Mouse (Mus musculus): Measurements from ENCODE around the gene Scaf4. TPM values are rescaled to one million over a fixed set of nuclear protein-coding genes. Genes with fewer than 3 reads are reported as not detected.

Gene Scaf4
- polyA plus RNA-seq, 1 experiment from 2014 or later: 9.3 TPM

DNA sequence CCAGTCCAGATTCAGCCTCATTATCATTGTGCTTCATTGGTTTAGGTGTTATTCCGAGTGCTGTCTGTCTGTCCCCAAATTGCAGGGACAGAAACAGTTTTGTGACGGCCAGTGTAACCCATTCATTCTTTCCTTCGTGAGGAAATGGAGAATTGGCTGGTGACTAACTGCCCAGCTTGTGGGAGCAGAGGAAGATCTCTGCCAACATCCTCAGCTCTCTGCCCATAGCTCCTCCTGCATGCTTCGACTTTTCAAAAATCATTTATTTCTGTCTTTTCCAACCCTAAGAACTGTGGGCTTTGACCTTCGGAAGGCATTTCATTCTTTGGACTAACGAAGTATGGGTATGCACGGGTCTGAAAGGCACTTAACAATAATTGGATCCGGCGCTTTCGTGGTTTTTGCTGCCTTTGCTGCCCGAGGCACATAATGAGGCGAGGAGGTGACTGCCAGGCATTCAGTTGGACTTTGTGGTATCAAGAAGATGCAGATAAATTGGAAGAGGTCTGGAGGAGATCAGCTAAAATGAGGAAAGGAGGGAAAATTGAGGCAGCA, 34.1 kb upstream of the Scaf4 start:
- Histone ChIP-seq H3K4me1 (replicated peaks; ENCODE audit: control insufficient read depth, insufficient read depth, low read length) (no peaks in the 10 kb centered on the region), H3K27ac (ENCODE audit: low read depth, low read length) (no peak overlapping the region), H3K27me3 (replicated peaks; ENCODE audit: control insufficient read depth, insufficient read depth, low read length) (no peaks in the 10 kb centered on the region), H3K9ac (ENCODE audit: low read depth, low read length) (no peak overlapping the region), H3K9me3 (ENCODE audit: control insufficient read depth) (no peaks in the 10 kb centered on the region), H3K4me3 (ENCODE audit: low read depth, low read length) (no peak overlapping the region), H3K36me3 (ENCODE audit: control insufficient read depth, insufficient read depth) (no peaks in the 10 kb centered on the region), H3K4me2 (replicated peaks; ENCODE audit: low read depth) (no peak overlapping the region)
- no peak for ATAC-seq
- TF ChIP-seq CTCF (IDR thresholded peaks at IDR 0.05; ENCODE audit: low read depth): no peak
- whole genome bisulfite sequencing: 83% methylated on average over 12 of the region's 12 CpGs

DNA sequence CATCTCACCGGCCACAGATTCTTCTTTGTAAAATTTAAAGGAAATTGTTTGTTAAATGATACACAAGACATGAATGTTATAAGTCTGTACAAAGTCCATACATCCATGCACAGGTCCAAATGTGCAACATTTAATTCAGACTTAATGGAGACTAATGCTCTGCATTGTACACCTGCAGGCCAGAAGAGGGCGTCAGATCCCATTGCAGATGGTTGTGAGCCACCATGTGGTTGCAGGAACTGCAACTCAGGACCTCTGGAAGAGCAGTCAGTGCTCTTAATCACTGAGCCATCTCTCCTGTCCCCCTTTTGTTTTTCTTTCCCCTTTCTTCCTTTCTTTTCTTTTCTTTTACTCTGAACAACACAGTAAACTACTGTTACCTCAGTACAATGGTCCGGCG, 33.5 kb upstream of the Scaf4 start:
- no peaks in the 10 kb centered on the region for H3K27me3 ChIP-seq (replicated peaks; ENCODE audit: control insufficient read depth, insufficient read depth, low read length)
- H3K36me3 ChIP-seq (ENCODE audit: control insufficient read depth, insufficient read depth): no peaks in the 10 kb centered on the region
- no peak overlapping the region for H3K4me3 ChIP-seq (ENCODE audit: low read depth, low read length)
- H3K9ac ChIP-seq (ENCODE audit: low read depth, low read length): no peak overlapping the region
- no peak overlapping the region for H3K4me2 ChIP-seq (replicated peaks; ENCODE audit: low read depth)
- 77% methylated on average over 4 of the region's 4 CpGs for WGBS
- no peaks in the 10 kb centered on the region for H3K4me1 ChIP-seq (replicated peaks; ENCODE audit: control insufficient read depth, insufficient read depth, low read length)
- H3K27ac ChIP-seq (ENCODE audit: low read depth, low read length): no peak overlapping the region
- H3K9me3 ChIP-seq (ENCODE audit: control insufficient read depth): no peaks in the 10 kb centered on the region
- peak; percentile 37; the same call in 1 of the 2 replicates for TF ChIP-seq CTCF (IDR thresholded peaks at IDR 0.05; ENCODE audit: low read depth)
- no peak for ATAC-seq

DNA sequence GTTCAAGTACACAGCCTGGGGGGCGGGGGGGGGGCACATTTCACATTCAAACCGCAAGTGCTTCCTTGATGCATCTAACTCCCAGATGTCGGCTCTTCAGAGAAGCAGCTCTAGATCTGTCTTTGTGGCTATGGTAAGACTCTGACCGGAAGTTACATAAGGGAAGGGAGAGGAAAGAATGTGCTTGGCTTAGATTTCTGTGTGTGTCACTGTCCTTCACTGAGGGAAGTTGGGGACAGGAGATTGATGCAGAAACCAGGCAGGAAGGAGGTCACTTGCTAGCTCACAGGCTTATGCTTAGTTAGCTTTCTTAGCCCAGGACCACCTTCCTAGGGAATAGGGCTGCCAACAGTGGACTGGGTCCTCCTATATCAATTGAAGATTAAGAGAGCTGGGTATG, 31.6 kb upstream of the Scaf4 start:
- Histone ChIP-seq H3K4me2 (replicated peaks; ENCODE audit: low read depth) (no peak overlapping the region), H3K9me3 (ENCODE audit: control insufficient read depth) (no peaks in the 10 kb centered on the region), H3K9ac (ENCODE audit: low read depth, low read length) (no peak overlapping the region), H3K4me1 (replicated peaks; ENCODE audit: control insufficient read depth, insufficient read depth, low read length) (no peaks in the 10 kb centered on the region), H3K4me3 (ENCODE audit: low read depth, low read length) (no peak overlapping the region), H3K27me3 (replicated peaks; ENCODE audit: control insufficient read depth, insufficient read depth, low read length) (no peaks in the 10 kb centered on the region), H3K36me3 (ENCODE audit: control insufficient read depth, insufficient read depth) (no peaks in the 10 kb centered on the region), H3K27ac (ENCODE audit: low read depth, low read length) (no peak overlapping the region)
- 73% methylated on average over 4 of the region's 4 CpGs for WGBS
- ATAC-seq: no peak
- no peak for TF ChIP-seq CTCF (IDR thresholded peaks at IDR 0.05; ENCODE audit: low read depth)

DNA sequence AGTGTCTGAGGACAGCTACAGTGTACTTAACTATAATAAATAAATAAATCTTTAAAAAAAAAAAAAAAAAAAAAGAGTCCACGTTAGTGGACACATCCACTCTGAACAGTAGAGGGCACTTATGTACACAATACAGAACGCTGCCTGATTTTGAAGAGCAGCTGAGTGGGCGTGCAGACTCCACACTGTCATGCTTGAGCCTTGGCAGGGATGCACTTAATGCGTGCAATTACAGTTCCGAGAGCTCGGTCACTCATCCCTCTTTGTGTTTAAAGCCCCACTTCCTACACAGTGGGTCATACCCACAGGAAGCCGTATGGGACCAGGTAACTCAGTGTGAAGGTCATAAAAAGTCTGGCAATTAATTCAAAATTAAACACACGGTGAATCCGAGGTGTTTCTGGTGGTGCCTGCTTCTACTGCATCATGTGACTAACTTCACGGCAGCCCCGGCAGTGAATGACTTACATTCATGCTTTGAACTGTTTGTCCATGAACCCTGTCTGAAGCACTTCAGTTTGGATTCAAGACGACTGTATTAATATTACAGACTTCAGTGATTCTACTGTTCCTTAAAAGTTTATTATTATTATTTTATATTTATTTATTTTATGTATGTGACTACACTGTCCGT, 28.3 kb upstream of the Scaf4 start:
- H3K27ac ChIP-seq (ENCODE audit: low read depth, low read length): no peak overlapping the region
- no peaks in the 10 kb centered on the region for H3K27me3 ChIP-seq (replicated peaks; ENCODE audit: control insufficient read depth, insufficient read depth, low read length)
- no peaks in the 10 kb centered on the region for H3K9me3 ChIP-seq (ENCODE audit: control insufficient read depth)
- no peak overlapping the region for H3K9ac ChIP-seq (ENCODE audit: low read depth, low read length)
- TF ChIP-seq CTCF (IDR thresholded peaks at IDR 0.05; ENCODE audit: low read depth): peak; percentile 61
- H3K4me2 ChIP-seq (replicated peaks; ENCODE audit: low read depth): no peak overlapping the region
- no peaks in the 10 kb centered on the region for H3K4me1 ChIP-seq (replicated peaks; ENCODE audit: control insufficient read depth, insufficient read depth, low read length)
- WGBS: 55% methylated on average over 13 of the region's 13 CpGs
- no peak overlapping the region for H3K4me3 ChIP-seq (ENCODE audit: low read depth, low read length)
- ATAC-seq: 0 out of 2 replicates have a peak, but pooled peaks have one; percentile 49
- H3K36me3 ChIP-seq (ENCODE audit: control insufficient read depth, insufficient read depth): no peaks in the 10 kb centered on the region

DNA sequence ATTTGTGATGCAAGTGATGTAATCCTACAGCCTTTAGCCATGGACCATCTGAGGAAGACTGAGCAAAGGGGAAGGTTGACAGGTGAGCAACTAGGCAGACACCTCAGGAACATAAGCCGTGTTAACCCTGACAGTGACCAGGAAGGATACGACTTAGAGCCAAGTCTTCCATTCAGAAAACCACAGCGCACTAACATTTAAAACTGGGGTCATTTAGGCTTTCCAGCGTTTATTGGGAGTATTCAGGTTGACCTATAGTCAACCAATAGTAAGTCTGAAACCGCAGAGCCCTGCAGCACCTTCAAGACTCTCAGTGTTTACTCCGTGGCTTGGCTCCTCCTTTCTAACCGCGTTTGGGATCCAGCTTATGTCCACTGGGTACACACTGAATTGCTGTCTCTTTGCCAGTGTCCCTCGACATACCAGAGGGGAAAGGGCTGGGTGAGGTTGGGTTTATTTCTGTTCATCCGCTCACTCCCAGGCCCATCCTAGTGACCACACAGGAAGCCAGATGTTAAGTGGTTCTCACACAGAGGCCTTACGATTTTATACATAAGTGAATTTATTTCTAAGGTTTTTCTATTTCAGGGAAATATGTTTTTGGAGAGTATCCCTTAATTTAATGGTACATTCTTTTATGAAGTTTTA, 26.3 kb upstream of the Scaf4 start:
- no peaks in the 10 kb centered on the region for H3K9me3 ChIP-seq (ENCODE audit: control insufficient read depth)
- 74% methylated on average over 11 of the region's 11 CpGs for WGBS
- H3K4me1 ChIP-seq (replicated peaks; ENCODE audit: control insufficient read depth, insufficient read depth, low read length): no peaks in the 10 kb centered on the region
- TF ChIP-seq CTCF (IDR thresholded peaks at IDR 0.05; ENCODE audit: low read depth): no peak
- no peak overlapping the region for H3K4me2 ChIP-seq (replicated peaks; ENCODE audit: low read depth)
- H3K27ac ChIP-seq (ENCODE audit: low read depth, low read length): no peak overlapping the region
- no peaks in the 10 kb centered on the region for H3K36me3 ChIP-seq (ENCODE audit: control insufficient read depth, insufficient read depth)
- H3K4me3 ChIP-seq (ENCODE audit: low read depth, low read length): no peak overlapping the region
- H3K9ac ChIP-seq (ENCODE audit: low read depth, low read length): no peak overlapping the region
- no peaks in the 10 kb centered on the region for H3K27me3 ChIP-seq (replicated peaks; ENCODE audit: control insufficient read depth, insufficient read depth, low read length)
- ATAC-seq: no peak

DNA sequence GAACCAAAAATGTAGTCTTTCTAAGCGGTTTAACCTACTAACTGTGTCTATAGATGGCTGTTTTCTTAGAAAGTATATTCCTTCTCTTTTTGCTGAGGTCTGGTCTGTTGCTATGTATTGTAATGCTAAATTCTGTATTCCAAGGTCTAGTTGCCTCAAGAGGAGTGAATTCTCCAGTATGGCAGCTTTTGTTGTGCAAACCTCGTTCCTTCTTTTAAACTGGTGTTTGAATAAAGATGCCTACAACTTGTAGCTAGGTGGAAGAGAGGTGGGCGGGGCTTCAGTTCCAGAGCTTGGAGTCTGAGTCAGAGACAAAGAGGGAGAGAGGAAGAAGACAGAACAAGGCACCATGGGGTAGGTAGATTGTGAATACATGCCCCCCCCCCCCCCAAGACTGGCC, 25.5 kb upstream of the Scaf4 start:
- 58% methylated on average over 3 of the region's 3 CpGs for WGBS
- no peak overlapping the region for H3K4me3 ChIP-seq (ENCODE audit: low read depth, low read length)
- no peak overlapping the region for H3K27ac ChIP-seq (ENCODE audit: low read depth, low read length)
- no peaks in the 10 kb centered on the region for H3K27me3 ChIP-seq (replicated peaks; ENCODE audit: control insufficient read depth, insufficient read depth, low read length)
- no peak for ATAC-seq
- H3K9me3 ChIP-seq (ENCODE audit: control insufficient read depth): no peaks in the 10 kb centered on the region
- no peaks in the 10 kb centered on the region for H3K4me1 ChIP-seq (replicated peaks; ENCODE audit: control insufficient read depth, insufficient read depth, low read length)
- H3K36me3 ChIP-seq (ENCODE audit: control insufficient read depth, insufficient read depth): no peaks in the 10 kb centered on the region
- TF ChIP-seq CTCF (IDR thresholded peaks at IDR 0.05; ENCODE audit: low read depth): no peak
- no peak overlapping the region for H3K9ac ChIP-seq (ENCODE audit: low read depth, low read length)
- no peak overlapping the region for H3K4me2 ChIP-seq (replicated peaks; ENCODE audit: low read depth)

All from intestine, postnatal 0 days (tissue).